Mouse (Mus musculus): ENCODE data around the gene Slc15a3. TPM values are rescaled to one million over a fixed set of nuclear protein-coding genes. Genes with fewer than 3 reads are reported as not detected.

Gene Slc15a3
- polyA plus RNA-seq, 1 experiment from 2014 or later: 0.15 TPM

DNA sequence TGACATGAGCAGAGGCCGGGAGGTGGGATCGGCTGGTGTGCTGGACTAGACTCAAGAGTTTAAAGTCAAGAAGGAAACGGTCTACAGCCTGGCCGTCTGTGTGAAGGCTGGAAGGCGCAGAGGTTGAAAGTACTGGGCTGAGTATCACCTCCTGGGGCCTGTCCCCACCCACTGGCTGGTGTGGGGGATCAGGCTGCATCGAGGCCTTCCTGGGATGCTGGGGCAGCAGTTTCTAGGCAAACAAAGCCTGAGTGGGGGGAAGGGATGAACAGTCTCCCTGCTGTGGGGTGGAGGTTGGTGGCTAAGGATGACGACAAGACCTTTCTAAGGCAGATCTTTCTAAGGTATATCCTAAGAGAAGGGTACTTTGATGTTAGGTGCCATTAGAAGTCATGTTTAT is 25.6 kb upstream of the Slc15a3 start:
- 70% methylated on average over 7 of the region's 7 CpGs for WGBS
- no peak for ATAC-seq (ENCODE audit: insufficient number of reproducible peaks, low FRiP score, low TSS enrichment, low read depth)

GRCm38 (mm10) chr19:10815871-10816270 is 23.7 kb upstream of the Slc15a3 start:
- Histone ChIP-seq H3K27ac (replicated peaks; ENCODE audit: low read depth, low read length) (no peak overlapping the region), H3K9me3 (ENCODE audit: control insufficient read depth, low read length) (no peaks in the 10 kb centered on the region), H3K27me3 (ENCODE audit: control insufficient read depth, insufficient read depth, low read length) (no peaks in the 10 kb centered on the region), H3K4me3 (ENCODE audit: low read depth, low read length) (no peak overlapping the region), H3K4me1 (ENCODE audit: control insufficient read depth, insufficient read depth, low read length) (no peaks in the 10 kb centered on the region), H3K9ac (ENCODE audit: low read length) (no peak overlapping the region), H3K36me3 (ENCODE audit: control insufficient read depth, insufficient read depth, low read length) (no peaks in the 10 kb centered on the region), H3K4me2 (ENCODE audit: low read depth, severe bottlenecking) (no peak overlapping the region)
- DNase-seq (ENCODE audit: low spot score) (no peak), ATAC-seq (ENCODE audit: insufficient number of reproducible peaks, low FRiP score, low TSS enrichment, low read depth) (no peak)
- 92% methylated on average over 6 of the region's 6 CpGs for WGBS

More for the DNA sequence above, 25.6 kb upstream of the Slc15a3 start:
- Histone ChIP-seq H3K4me2 (ENCODE audit: low read depth, severe bottlenecking) (no peak overlapping the region), H3K27ac (replicated peaks; ENCODE audit: low read depth, low read length) (no peak overlapping the region), H3K4me3 (ENCODE audit: low read depth, low read length) (no peak overlapping the region), H3K36me3 (ENCODE audit: control insufficient read depth, insufficient read depth, low read length) (no peaks in the 10 kb centered on the region), H3K9ac (ENCODE audit: low read length) (no peak overlapping the region), H3K9me3 (ENCODE audit: control insufficient read depth, low read length) (no peaks in the 10 kb centered on the region), H3K4me1 (ENCODE audit: control insufficient read depth, insufficient read depth, low read length) (no peaks in the 10 kb centered on the region), H3K27me3 (ENCODE audit: control insufficient read depth, insufficient read depth, low read length) (no peaks in the 10 kb centered on the region)
- no peak for DNase-seq (ENCODE audit: low spot score)

DNA sequence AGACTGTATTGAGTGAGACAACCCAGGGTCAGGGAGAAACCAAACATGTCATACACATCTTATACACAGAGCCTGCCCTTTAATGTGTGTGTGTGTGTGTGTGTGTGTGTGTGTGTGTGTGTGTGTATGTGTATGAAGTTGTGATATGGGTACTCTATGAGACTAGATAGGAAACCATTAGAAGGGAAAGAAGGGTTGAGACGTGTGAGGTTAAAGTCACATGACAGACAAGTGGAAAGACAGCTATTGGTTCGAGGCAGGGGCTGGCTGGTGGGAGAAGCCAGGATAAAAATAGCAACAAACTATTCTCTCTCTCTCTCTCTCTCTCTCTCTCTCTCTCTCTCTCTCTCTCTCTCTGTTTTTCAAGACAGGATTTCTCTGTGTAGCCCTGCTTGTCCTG is 23.1 kb upstream of the Slc15a3 start:
- H3K9me3 ChIP-seq (ENCODE audit: control insufficient read depth, low read length): no peaks in the 10 kb centered on the region
- WGBS: 54% methylated on average over 2 of the region's 2 CpGs
- H3K4me3 ChIP-seq (ENCODE audit: low read depth, low read length): no peak overlapping the region
- ATAC-seq (ENCODE audit: insufficient number of reproducible peaks, low FRiP score, low TSS enrichment, low read depth) (no peak), DNase-seq (ENCODE audit: low spot score) (no peak)
- no peak overlapping the region for H3K27ac ChIP-seq (replicated peaks; ENCODE audit: low read depth, low read length)
- no peaks in the 10 kb centered on the region for H3K4me1 ChIP-seq (ENCODE audit: control insufficient read depth, insufficient read depth, low read length)
- no peaks in the 10 kb centered on the region for H3K27me3 ChIP-seq (ENCODE audit: control insufficient read depth, insufficient read depth, low read length)
- no peaks in the 10 kb centered on the region for H3K36me3 ChIP-seq (ENCODE audit: control insufficient read depth, insufficient read depth, low read length)
- H3K9ac ChIP-seq (ENCODE audit: low read length): no peak overlapping the region
- no peak overlapping the region for H3K4me2 ChIP-seq (ENCODE audit: low read depth, severe bottlenecking)

DNA sequence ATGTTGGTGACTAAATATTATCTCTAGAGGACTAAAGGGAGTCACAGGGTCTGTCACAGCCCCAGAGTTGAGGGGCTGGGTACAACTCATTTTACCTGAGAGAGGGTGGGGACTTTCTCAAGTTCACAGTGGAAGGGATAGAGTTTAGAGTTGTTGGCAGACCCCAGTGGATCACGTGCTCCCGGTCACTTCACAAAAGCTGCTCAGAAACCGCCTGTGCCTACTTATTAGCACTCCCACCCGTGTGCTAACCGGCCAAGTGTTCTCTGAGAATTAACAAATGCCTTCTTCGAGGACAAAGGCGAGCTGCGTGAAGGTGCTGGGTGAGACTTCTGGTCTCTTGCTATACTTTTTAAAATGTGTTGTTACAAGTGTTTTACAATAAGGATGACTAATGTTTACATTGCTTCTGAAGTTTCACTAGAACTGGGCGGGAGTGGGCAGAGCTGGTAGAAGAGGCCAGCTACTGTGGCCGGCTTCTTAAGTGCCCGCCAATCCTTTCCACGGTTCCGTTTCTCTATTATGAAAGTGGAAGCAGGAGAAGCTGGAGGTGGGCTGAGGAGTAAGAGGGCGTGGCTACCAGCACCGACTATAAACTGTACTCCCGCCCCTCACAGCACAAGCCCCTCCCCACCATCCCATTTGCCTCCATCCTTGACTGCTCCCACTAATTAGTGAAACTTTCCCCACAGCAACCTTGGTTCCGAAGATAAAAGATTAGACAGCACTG is 21.1 kb upstream of the Slc15a3 start:
- Histone ChIP-seq H3K4me3 (ENCODE audit: low read depth, low read length) (no peak overlapping the region), H3K27me3 (ENCODE audit: control insufficient read depth, insufficient read depth, low read length) (no peaks in the 10 kb centered on the region), H3K4me1 (ENCODE audit: control insufficient read depth, insufficient read depth, low read length) (no peaks in the 10 kb centered on the region), H3K4me2 (ENCODE audit: low read depth, severe bottlenecking) (no peak overlapping the region), H3K36me3 (ENCODE audit: control insufficient read depth, insufficient read depth, low read length) (no peaks in the 10 kb centered on the region), H3K9ac (ENCODE audit: low read length) (no peak overlapping the region), H3K27ac (replicated peaks; ENCODE audit: low read depth, low read length) (no peak overlapping the region), H3K9me3 (ENCODE audit: control insufficient read depth, low read length) (no peaks in the 10 kb centered on the region)
- ATAC-seq (ENCODE audit: insufficient number of reproducible peaks, low FRiP score, low TSS enrichment, low read depth) (no peak), DNase-seq (ENCODE audit: low spot score) (no peak)
- WGBS: 38% methylated on average over 17 of the region's 17 CpGs

DNA sequence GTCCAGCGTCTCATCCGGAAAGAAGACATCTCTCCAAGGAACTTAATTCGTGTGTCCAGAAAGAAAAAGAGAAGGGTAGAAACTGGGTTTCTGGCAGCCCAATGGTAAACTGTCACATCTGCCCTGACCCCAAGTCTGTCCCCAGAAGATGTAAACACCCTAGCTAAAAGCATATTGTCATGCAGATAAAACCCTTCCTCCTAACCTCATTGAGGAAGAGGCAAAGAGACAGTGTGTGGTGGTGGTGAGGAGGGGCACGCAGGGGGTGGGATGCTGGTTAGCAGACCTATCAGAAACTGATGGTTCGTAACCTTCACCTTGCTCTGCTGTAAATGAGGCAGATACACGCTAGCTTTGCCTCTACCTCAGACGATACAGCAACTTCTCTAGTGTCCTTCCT is 18.2 kb upstream of the Slc15a3 start:
- no peaks in the 10 kb centered on the region for H3K9me3 ChIP-seq (ENCODE audit: control insufficient read depth, low read length)
- H3K27me3 ChIP-seq (ENCODE audit: control insufficient read depth, insufficient read depth, low read length): no peaks in the 10 kb centered on the region
- no peak overlapping the region for H3K27ac ChIP-seq (replicated peaks; ENCODE audit: low read depth, low read length)
- H3K4me2 ChIP-seq (ENCODE audit: low read depth, severe bottlenecking): no peak overlapping the region
- no peaks in the 10 kb centered on the region for H3K4me1 ChIP-seq (ENCODE audit: control insufficient read depth, insufficient read depth, low read length)
- DNase-seq (ENCODE audit: low spot score) (no peak), ATAC-seq (ENCODE audit: insufficient number of reproducible peaks, low FRiP score, low TSS enrichment, low read depth) (no peak)
- 69% methylated on average over 7 of the region's 7 CpGs for WGBS
- H3K4me3 ChIP-seq (ENCODE audit: low read depth, low read length): no peak overlapping the region
- no peaks in the 10 kb centered on the region for H3K36me3 ChIP-seq (ENCODE audit: control insufficient read depth, insufficient read depth, low read length)
- no peak overlapping the region for H3K9ac ChIP-seq (ENCODE audit: low read length)

DNA sequence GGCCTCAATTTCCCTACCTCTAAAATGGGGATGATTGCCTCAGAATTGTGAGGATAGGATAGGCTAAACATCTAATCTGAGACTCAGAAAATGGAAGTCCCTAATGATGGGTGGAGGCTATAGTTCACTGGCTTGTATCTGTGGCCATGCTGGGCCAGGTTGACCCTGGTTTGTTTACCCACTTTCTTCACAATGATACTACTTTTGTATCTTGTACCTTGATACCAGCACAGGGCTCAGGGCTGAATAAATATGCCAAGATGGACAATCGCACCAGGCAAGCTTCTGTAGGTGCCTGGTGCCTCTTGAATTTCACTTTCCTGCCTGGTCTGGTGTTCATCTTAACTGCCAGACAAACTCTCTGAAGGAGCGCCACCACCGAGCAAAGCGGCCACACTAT is 17.0 kb upstream of the Slc15a3 start:
- H3K4me3 ChIP-seq (ENCODE audit: low read depth, low read length): no peak overlapping the region
- H3K4me2 ChIP-seq (ENCODE audit: low read depth, severe bottlenecking): no peak overlapping the region
- WGBS: 94% methylated on average over 4 of the region's 4 CpGs
- H3K4me1 ChIP-seq (ENCODE audit: control insufficient read depth, insufficient read depth, low read length): no peaks in the 10 kb centered on the region
- DNase-seq (ENCODE audit: low spot score) (no peak), ATAC-seq (ENCODE audit: insufficient number of reproducible peaks, low FRiP score, low TSS enrichment, low read depth) (no peak)
- H3K9me3 ChIP-seq (ENCODE audit: control insufficient read depth, low read length): no peaks in the 10 kb centered on the region
- no peak overlapping the region for H3K9ac ChIP-seq (ENCODE audit: low read length)
- no peaks in the 10 kb centered on the region for H3K36me3 ChIP-seq (ENCODE audit: control insufficient read depth, insufficient read depth, low read length)
- no peak overlapping the region for H3K27ac ChIP-seq (replicated peaks; ENCODE audit: low read depth, low read length)
- H3K27me3 ChIP-seq (ENCODE audit: control insufficient read depth, insufficient read depth, low read length): no peaks in the 10 kb centered on the region

GRCm38 (mm10) chr19:10824061-10824460 is 15.5 kb upstream of the Slc15a3 start:
- Histone ChIP-seq H3K4me3 (ENCODE audit: low read depth, low read length) (no peak overlapping the region), H3K9ac (ENCODE audit: low read length) (no peak overlapping the region), H3K36me3 (ENCODE audit: control insufficient read depth, insufficient read depth, low read length) (no peaks in the 10 kb centered on the region), H3K27me3 (ENCODE audit: control insufficient read depth, insufficient read depth, low read length) (no peaks in the 10 kb centered on the region), H3K27ac (replicated peaks; ENCODE audit: low read depth, low read length) (no peak overlapping the region), H3K4me1 (ENCODE audit: control insufficient read depth, insufficient read depth, low read length) (no peaks in the 10 kb centered on the region), H3K9me3 (ENCODE audit: control insufficient read depth, low read length) (no peaks in the 10 kb centered on the region), H3K4me2 (ENCODE audit: low read depth, severe bottlenecking) (no peak overlapping the region)
- 83% methylated on average over 7 of the region's 7 CpGs for WGBS
- no peak for ATAC-seq (ENCODE audit: insufficient number of reproducible peaks, low FRiP score, low TSS enrichment, low read depth)
- no peak for DNase-seq (ENCODE audit: low spot score)

GRCm38 (mm10) chr19:10828321-10828720 is 11.2 kb upstream of the Slc15a3 start:
- no peaks in the 10 kb centered on the region for H3K36me3 ChIP-seq (ENCODE audit: control insufficient read depth, insufficient read depth, low read length)
- WGBS: 89% methylated on average over 5 of the region's 5 CpGs
- no peak for ATAC-seq (ENCODE audit: insufficient number of reproducible peaks, low FRiP score, low TSS enrichment, low read depth)

More at GRCm38 (mm10) chr19:10828321-10828720, 11.2 kb upstream of the Slc15a3 start:
- H3K4me1 ChIP-seq (ENCODE audit: control insufficient read depth, insufficient read depth, low read length): no peaks in the 10 kb centered on the region
- no peak overlapping the region for H3K4me3 ChIP-seq (ENCODE audit: low read depth, low read length)
- H3K27me3 ChIP-seq (ENCODE audit: control insufficient read depth, insufficient read depth, low read length): no peaks in the 10 kb centered on the region
- H3K27ac ChIP-seq (replicated peaks; ENCODE audit: low read depth, low read length): no peak overlapping the region
- no peaks in the 10 kb centered on the region for H3K9me3 ChIP-seq (ENCODE audit: control insufficient read depth, low read length)
- no peak overlapping the region for H3K9ac ChIP-seq (ENCODE audit: low read length)
- H3K4me2 ChIP-seq (ENCODE audit: low read depth, severe bottlenecking): no peak overlapping the region
- DNase-seq (ENCODE audit: low spot score): no peak
